Mouse (Mus musculus): ENCODE data around the gene Ang2.

Gene Ang2

DNA sequence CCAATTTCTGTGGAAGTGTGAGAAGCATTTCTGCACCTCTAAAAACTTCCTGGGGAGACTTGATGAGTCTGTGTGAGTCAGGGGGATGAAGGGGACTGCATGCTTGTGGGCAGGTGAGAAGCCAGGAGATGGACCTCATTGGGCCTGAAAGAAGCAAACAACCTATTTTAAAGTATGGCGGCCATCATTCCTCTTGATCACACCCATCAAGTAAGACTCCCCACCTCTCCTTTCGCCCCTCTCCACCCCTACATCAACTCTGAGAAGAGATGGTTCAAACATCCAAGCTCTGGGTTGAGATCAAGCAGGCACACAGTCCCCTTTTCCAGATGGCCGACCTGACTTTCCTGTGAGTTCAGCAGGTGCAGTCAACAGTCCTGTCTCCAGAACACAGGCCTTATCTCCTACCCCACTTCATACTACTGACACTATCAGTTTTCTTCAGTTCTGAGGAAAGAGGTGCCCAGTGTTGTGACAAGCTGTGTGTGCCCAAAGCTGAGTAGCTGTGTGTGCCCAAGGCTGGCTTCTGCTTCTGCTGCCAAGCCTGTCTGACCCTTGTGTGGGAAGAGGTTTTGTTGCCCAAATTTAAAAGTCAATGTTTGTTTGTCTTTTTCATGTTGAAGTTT lies 48.6 kb downstream of the Ang2 start:
- no peak for DNase-seq (ENCODE audit: low spot score in 2 of 2)

DNA sequence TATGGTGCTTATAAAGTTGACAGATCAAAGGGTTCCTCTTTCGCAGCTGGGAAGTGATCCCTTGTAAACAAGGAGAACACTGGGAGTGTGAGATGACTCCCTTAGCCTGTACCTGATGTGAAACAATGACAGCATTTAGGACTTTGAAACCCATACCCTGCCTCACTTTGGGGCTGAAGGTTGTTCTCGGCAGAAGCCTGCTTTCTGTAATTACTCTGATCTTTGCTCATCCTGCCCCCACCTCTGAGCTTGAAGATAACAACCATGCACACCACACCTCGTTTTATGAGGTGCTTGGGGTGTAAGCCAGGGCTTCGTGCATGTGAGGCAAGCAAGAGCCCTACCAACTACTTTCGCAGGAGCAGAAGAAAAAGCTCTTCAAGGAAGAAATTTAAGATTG lies 49.8 kb downstream of the Ang2 start:
- DNase-seq (ENCODE audit: low spot score in 2 of 2) = no peak

DNA sequence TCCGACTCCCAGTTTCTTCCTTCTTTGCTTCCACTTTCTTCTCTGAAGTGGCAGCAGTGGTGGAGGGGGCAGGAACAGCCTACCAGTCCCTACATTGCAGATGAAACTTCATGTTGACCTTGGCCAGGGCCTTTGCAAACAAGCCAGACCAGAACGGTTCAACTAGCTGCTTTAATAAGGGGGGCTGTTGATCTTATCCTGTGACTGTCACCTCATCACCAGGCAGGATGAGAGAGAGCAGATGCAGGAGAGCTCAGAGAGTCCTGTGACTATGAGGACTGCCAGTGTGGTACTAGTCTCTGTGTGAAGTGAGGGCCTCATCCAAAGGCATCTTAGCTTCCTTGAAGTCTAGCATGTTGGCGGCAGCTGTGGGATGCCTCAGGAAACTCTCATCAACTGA lies 50.9 kb downstream of the Ang2 start:
- no peak for DNase-seq (ENCODE audit: low spot score in 2 of 2)

DNA sequence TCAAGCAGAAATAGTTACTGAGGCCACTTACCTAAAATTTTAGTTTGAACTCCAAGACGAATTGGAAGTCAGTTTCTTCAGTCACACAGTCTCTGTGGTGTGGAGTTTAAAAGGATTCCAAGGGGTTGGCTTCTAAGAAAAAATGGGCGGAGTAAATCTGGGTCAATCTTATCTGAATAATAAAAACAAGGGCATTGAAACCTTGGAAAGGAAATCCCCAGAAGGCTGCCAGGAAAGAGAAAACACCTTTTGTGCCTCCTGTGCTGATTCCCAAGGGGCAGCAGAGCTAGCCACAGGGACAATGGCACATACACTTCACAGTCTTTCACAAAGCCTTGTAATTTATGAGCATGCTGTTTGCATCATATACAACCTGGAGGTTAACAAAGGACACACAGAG lies 52.3 kb downstream of the Ang2 start, which contains the start of gene Rnase1:
Gene Rnase1, minus strand, starts transcription at position 101 of the 400 bp plus-strand sequence.
- no peak for DNase-seq (ENCODE audit: low spot score in 2 of 2)

DNA sequence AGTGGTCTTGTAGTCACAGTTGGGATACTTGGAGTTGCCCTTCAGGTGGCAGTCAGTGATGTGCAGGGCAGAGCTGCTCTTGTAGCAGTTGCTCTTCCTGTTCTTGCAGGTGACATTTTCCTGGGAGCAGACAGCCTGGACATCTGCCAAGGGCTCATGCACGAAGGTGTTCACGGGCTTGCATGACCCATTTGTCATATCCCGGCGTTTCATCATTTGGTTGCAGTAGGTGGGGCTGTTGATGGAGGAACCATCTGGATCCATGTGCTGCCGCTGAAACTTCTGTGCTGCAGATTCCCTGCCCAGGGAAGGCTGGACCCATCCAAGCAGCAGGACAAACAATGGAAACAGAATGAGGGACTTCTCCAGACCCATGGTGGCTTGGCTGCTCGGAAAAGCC lies 53.4 kb downstream of the Ang2 start:
- no peak for DNase-seq (ENCODE audit: low spot score in 2 of 2)

All from right cerebral cortex, postnatal 10 days (tissue).